Mouse (Mus musculus): ENCODE data around the gene Zfp94.

Gene Zfp94

GRCm38 (mm10) chr7:24316567-24317092 is at the start of gene Zfp94:
Gene Zfp94 (minus strand): TSS chr7:24316666.
- DNase-seq (ENCODE audit: low spot score in 2 of 2), result peak; percentile 94 to 98

- DNase-seq (ENCODE audit: low spot score in 2 of 2), result no peak
Measured at GRCm38 (mm10) chr7:24365258-24366014, 49.0 kb upstream of the Zfp94 start.

GRCm38 (mm10) chr7:24364827-24365226 is 48.4 kb upstream of the Zfp94 start:
- peak in 1 of 2 experiments; percentile 90 for DNase-seq (ENCODE audit: low spot score in 2 of 2)

- DNase-seq (ENCODE audit: low spot score in 2 of 2), result peak in 1 of 2 experiments; percentile 45
Measured at GRCm38 (mm10) chr7:24363228-24363627, 46.8 kb upstream of the Zfp94 start.

GRCm38 (mm10) chr7:24361001-24361400 is 44.5 kb upstream of the Zfp94 start:
- no peak for DNase-seq (ENCODE audit: low spot score in 2 of 2)

GRCm38 (mm10) chr7:24359269-24359668 is 42.8 kb upstream of the Zfp94 start:
- DNase-seq (ENCODE audit: low spot score in 2 of 2), result no peak

- DNase-seq (ENCODE audit: low spot score in 2 of 2), result no peak
Measured at GRCm38 (mm10) chr7:24357899-24358298, 41.4 kb upstream of the Zfp94 start.

GRCm38 (mm10) chr7:24356081-24356480 is 39.6 kb upstream of the Zfp94 start:
- DNase-seq (ENCODE audit: low spot score in 2 of 2), result no peak

- no peak for DNase-seq (ENCODE audit: low spot score in 2 of 2)
Measured at GRCm38 (mm10) chr7:24355646-24356045, 39.2 kb upstream of the Zfp94 start.

GRCm38 (mm10) chr7:24348896-24349295 is 32.4 kb upstream of the Zfp94 start, which contains the start of gene Lypd5:
Gene Lypd5 (plus strand): TSS chr7:24349196.
- DNase-seq (ENCODE audit: low spot score in 2 of 2), result no peak

- DNase-seq (ENCODE audit: low spot score in 2 of 2), result no peak
Measured at GRCm38 (mm10) chr7:24346444-24346843, 30.0 kb upstream of the Zfp94 start.

GRCm38 (mm10) chr7:24343701-24344272 is 27.3 kb upstream of the Zfp94 start:
- DNase-seq (ENCODE audit: low spot score in 2 of 2), result peak in 1 of 2 experiments; percentile 18

GRCm38 (mm10) chr7:24338241-24338640 is 21.8 kb upstream of the Zfp94 start:
- DNase-seq (ENCODE audit: low spot score in 2 of 2), result no peak

- peak in 1 of 2 experiments; percentile 87 for DNase-seq (ENCODE audit: low spot score in 2 of 2)
Measured at GRCm38 (mm10) chr7:24335699-24336309, 19.3 kb upstream of the Zfp94 start.

GRCm38 (mm10) chr7:24333304-24333986 is 17.0 kb upstream of the Zfp94 start, which contains the start of gene Tescl:
Gene Tescl (minus strand): TSS chr7:24333936.
- DNase-seq (ENCODE audit: low spot score in 2 of 2), result no peak

- DNase-seq (ENCODE audit: low spot score in 2 of 2), result no peak
Measured at GRCm38 (mm10) chr7:24327281-24327975, 11.0 kb upstream of the Zfp94 start.

GRCm38 (mm10) chr7:24326273-24327135 is 10.0 kb upstream of the Zfp94 start:
- DNase-seq (ENCODE audit: low spot score in 2 of 2), result no peak

- peak; percentile 40 to 71 for DNase-seq (ENCODE audit: low spot score in 2 of 2)
Measured at GRCm38 (mm10) chr7:24325675-24326128, 9.2 kb upstream of the Zfp94 start.

- no peak for DNase-seq (ENCODE audit: low spot score in 2 of 2)
Measured at GRCm38 (mm10) chr7:24325197-24325596, 8.7 kb upstream of the Zfp94 start.

- no peak for DNase-seq (ENCODE audit: low spot score in 2 of 2)
Measured at GRCm38 (mm10) chr7:24322593-24322992, 6.1 kb upstream of the Zfp94 start.

Measured in left cerebral cortex, adult 9 months (tissue).